Mouse (Mus musculus): ENCODE measurements around the gene Maml1. TPM values are rescaled to one million over a fixed set of nuclear protein-coding genes. Genes with fewer than 3 reads are reported as not detected.

Maml1 gene
- polyA plus RNA-seq, 1 experiment from 2014 or later: 7.7 TPM

GRCm38 (mm10) chr11:50206037-50206436, 86.1 kb downstream of the Maml1 start:
- H3K4me3 ChIP-seq: no peak overlapping the region
- no peak overlapping the region for H3K27ac ChIP-seq
- peaks cover 4% of the 10 kb centered on the region for H3K4me1 ChIP-seq
- H3K36me3 ChIP-seq: peaks cover 71% of the 10 kb centered on the region
- WGBS: 85% methylated on average over 2 of the region's 2 CpGs
- H3K9me3 ChIP-seq (replicated peaks): no peaks in the 10 kb centered on the region
- no peaks in the 10 kb centered on the region for H3K27me3 ChIP-seq (ENCODE audit: low read depth, poor library complexity, severe bottlenecking)
- DNase-seq (ENCODE audit: low spot score): no peak

Small RNA genes within 50 kb of the gene (microRNA-seq; reads per million reads assigned to microRNA genes)
- gene Mir6919: not detected

Other genes with a start within 250 kb of the Maml1 start
- 31.6 and 42.2 TPM in 2 replicates for gene Tbc1d9b, start 160.9 kb downstream of the Maml1 start, polyA plus RNA-seq (2016; fragmentation: Nextera tagmentation; extraction: Ambion mirVana)
- 30.2 and 34.1 TPM in 2 replicates for gene Mrnip, start 117.9 kb downstream of the Maml1 start, polyA plus RNA-seq (2016; fragmentation: Nextera tagmentation; extraction: Ambion mirVana)
- 111 and 137 TPM in 2 replicates for gene Sqstm1, start 81.5 kb downstream of the Maml1 start, polyA plus RNA-seq (2016; fragmentation: Nextera tagmentation; extraction: Ambion mirVana)
- gene Mgat4b, start 81.4 kb downstream of the Maml1 start, polyA plus RNA-seq (2016; fragmentation: Nextera tagmentation; extraction: Ambion mirVana): 27.7 and 28.6 TPM in 2 replicates
- 0.55 and 0.90 TPM in 2 replicates for gene Ltc4s, start 53.7 kb downstream of the Maml1 start, polyA plus RNA-seq (2016; fragmentation: Nextera tagmentation; extraction: Ambion mirVana)
- 311 and 334 TPM in 2 replicates for gene Canx, start 33.4 kb upstream of the Maml1 start, polyA plus RNA-seq (2016; fragmentation: Nextera tagmentation; extraction: Ambion mirVana)
- 0.43 TPM in 1 of 2 replicates, not detected in the other for gene Cby3, start 62.2 kb upstream of the Maml1 start, polyA plus RNA-seq (2016; fragmentation: Nextera tagmentation; extraction: Ambion mirVana)
- 586 and 668 TPM in 2 replicates for gene Hnrnph1, start 84.7 kb upstream of the Maml1 start, polyA plus RNA-seq (2016; fragmentation: Nextera tagmentation; extraction: Ambion mirVana)
- gene Rufy1, start 138.8 kb upstream of the Maml1 start, polyA plus RNA-seq (2016; fragmentation: Nextera tagmentation; extraction: Ambion mirVana): 22.5 and 22.6 TPM in 2 replicates

Measured in limb, embryonic 10.5 days (tissue).